Mouse (Mus musculus) forelimb bud, embryonic 11.5 days (tissue): Measurements from ENCODE around the gene Abcc1.

Experiments used
- DNase-seq: peaks from one replicate; pipeline ENCODE4 v3.0.0-alpha.2; 2012; ENCODE audit warnings: low read depth, low spot score

Abcc1 gene

DNA sequence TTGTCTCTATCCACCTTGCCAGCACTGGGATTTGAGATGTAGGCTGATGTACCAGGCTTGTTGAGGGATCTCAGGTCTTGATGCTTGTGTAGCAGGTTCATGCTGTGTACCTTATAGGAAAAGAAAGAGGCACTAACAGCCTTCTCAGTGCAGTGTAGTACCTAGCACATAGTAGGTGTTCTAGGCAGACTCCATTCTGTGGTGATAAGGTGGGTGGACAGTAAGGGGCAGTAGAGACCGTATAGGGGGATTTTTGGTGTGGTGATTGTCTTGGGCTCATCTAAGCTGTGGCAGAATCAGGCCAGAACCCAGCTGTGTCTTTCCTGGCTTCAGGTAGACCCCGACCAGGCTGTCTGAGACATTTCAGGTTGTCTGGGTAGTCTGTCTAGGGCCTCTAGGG is 15.0 kb downstream of the Abcc1 start:
- no peak for DNase-seq

DNA sequence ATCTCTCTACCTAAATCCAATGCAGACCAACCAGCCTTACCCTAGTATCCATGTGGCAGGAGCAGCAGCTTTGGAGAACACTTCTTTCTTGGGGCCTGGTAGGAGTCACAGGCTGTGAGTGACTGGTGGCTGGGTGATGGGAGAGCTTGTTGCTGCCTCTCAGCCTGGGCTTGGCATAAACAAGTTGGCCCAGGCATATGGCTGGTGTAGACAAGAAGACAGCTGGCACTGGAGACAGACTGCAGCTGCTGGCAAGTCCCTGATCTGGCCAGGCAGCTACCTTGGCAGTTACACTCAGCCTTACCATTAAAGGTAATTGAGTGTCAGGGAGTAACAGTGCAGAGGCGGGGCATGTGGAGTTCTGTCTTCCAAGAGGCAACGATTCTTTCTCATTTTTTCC is 16.0 kb downstream of the Abcc1 start:
- DNase-seq = no peak

DNA sequence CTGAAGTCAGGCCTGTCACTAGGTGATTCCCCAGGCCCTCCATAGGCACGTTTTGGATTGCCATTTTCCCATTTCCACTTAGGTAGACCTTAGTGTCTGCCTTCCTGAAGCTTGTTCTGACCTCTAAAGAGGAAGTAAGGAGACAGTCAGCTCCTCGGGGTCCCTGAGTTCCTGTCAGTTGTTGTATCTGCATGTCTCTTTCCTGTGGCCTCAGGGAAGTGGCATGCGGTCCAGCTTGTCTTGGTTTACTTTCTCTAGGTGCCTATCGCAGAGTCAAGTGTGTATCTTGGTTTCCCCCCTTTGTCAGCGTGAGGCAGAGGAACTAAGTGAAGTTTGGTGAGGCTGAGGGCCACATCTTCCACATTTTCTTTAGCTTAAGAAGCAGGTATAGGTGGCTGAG is 17.3 kb downstream of the Abcc1 start:
- no peak for DNase-seq

DNA sequence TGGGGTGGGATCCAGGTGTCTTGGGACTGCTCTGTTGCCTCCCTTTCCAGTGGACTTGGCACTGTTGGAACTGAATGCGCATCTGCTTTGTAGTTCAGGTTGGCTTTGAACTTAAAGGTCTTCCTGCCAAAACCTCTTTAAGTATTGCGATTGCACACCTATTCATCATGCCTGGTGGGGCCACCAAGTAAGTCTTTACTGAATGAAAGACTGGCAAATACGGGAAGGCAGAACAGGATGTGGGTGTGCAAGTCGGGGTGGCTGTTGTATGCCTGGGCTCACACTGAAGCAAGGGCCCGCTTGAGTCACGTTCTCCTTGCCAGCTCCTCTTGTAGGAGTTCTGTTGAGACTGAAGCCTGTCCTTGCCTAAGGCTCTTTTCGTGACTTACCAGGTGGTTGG is 18.5 kb downstream of the Abcc1 start:
- DNase-seq = no peak

DNA sequence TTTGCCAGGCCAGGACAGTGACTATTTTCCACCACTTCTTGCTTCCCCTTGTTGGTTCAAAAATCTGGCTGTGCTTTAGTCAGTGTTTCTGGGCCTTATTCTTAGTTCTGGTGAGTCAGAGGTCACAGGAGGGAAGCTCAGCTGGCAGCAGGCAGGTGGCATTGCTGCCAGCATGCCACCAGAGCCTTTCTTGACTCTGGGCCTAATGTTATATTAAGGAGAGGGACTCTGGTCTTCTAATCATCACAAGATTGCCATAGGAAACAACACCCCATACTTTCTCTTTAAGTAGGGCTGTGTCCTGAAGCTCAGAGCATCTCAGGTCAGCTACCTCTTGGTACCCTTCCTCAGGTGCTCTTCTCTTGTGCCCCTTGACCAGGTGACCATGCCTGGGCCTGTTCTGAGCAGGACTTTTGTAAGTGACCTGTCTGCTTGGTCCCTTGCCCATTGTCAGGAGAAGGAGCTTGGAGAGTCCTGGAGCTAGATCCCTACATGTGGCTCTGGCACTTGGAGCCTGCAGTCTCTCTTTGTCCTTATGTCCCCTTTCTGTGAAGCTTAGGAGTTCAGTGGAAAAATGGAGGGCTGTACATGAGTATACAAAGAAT is 19.8 kb downstream of the Abcc1 start:
- DNase-seq = no peak

DNA sequence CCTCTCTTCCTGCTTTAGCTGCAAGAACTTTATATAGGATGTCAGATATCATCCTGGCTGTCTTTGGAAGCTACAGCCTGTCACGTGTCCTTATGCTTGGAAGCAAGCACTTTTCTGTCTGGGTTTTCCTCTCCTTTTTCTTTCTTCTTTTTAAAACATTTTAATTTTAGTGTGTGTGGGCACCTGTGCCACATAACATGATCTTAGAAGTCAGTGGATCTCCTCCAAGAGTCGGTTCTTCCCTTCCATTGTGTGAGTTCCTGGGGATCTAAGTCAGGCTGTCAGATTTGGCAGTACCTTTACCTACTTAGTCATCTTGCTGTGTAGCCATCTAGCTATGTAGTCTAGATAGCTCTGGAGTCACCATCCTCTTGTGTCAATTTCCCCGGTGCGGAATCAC is 37.9 kb downstream of the Abcc1 start:
- no peak for DNase-seq

DNA sequence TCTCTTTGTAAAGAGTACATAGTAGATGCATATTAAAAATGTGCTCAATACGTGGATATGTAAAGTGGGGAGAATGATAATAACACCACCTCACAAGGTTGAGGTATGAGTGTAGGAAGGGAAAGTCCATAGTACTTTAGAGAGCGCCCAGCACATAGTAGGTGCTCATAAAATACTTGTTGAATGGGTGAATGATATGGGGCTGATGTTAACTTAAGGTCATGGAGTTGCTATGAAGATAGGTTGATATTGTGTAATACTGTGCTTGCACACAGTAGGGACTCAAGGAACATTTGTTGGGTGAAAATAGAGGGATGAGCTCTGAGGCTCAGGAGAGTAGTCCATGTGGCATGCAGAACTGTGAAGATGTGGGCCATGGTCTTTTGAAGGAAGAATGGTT is 42.1 kb downstream of the Abcc1 start:
- DNase-seq = no peak

DNA sequence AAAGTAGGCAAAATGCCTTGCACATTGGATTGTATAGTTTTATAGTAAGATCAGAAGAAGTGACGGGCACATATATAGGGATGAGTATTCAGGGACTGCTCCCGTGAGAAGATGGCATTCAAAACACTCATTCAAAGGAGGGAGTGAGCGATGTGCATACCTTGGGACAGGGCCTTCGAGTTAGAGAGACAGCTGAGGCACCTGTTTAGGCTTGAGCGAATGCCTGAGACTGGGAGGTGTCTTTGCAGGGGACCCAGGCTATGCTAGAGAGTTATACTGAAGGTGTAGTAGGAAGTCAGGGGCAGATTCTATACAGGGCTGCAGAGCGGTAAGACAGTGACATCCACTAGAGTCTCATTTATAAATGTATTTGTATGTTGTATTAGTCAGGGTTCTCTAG is 44.3 kb downstream of the Abcc1 start:
- no peak for DNase-seq

DNA sequence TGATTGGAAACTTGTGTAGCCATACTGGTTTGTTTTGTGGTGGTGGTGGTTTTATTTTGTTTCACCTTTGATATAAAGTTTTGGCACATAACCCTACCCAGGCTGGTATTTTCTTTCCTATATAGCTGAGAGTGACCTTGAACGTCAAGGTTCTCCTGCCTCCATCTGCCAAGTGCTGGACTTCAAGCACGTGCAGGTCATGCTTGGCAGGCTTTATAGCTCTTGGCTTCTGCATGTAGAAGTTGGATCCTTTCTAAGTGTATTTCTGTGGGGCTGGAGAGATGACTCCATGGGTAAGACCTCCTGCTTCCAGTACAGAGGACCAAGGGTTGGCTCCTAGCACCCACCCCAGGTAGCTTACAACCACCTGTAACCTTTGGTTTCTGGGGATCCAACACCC is 47.8 kb downstream of the Abcc1 start:
- DNase-seq = no peak

DNA sequence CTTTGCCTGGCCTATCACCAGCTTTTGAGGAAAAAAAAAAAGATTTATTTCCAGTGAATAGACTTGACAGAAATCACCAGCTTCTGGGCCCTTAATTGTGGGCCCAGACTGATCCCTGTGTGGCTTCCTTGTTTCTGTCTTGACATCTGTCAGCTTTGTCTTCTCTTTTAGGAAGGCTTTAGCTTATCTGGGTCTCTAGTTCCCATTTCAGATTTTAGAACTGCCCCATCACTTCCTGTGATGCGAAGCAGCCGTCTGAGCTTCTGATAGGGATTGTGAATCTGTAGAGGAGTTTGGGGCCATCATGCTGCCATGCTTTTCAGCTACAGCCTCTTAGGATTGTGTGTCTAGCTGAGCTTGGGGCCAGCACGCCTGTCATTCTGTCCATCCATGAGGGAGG is 48.4 kb downstream of the Abcc1 start:
- no peak for DNase-seq

DNA sequence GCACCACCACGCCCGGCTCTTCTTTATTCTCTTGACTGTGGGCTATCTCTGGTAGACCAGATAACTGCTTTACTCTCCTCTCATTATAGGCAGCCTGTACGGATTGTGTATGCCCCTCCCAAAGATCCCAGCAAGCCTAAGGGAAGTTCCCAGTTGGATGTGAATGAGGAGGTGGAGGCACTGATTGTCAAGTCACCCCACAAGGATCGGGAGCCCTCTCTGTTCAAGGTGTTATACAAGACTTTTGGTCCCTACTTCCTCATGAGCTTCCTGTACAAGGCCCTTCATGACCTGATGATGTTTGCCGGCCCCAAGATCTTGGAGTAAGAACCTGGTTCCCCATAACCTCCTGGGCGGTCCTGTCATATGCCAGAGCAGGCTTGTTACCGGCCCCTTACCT is 49.3 kb downstream of the Abcc1 start:
- DNase-seq = no peak

DNA sequence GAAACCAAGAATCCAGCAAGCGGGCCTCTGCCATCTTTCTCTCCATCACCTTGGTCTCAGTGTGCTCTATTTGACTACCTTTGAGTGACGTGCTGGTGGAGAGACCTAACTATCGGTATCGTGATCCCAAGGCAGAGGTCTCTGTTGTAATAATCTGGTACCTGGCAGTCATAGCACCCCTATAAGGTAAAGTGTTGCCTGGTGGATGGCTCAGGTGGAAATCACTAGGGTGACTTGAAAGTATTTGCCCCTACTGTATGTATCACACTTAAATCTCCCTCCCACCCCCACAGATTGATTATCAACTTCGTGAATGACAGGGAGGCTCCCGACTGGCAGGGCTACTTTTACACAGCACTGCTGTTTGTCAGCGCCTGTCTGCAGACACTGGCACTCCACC is 49.8 kb downstream of the Abcc1 start:
- no peak for DNase-seq

DNA sequence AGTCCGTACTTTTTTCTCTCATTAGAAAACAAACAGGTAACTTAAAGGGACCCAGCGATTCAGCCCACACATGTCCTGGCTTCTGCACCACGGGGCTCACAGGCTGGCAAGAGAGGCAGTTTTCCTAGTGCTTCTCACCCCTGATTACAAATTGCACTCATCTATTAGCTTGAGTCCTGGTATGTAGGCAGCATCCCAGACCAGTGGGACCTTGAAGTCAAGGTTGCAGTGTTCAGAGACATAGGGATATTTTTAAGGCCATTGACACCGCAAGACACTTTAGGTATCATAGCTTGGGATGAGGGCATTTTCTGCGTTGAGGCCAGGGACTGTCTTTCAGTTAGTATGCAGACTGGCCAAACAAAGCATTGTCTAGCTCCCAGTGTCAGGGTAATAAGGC is 51.2 kb downstream of the Abcc1 start:
- DNase-seq = no peak

DNA sequence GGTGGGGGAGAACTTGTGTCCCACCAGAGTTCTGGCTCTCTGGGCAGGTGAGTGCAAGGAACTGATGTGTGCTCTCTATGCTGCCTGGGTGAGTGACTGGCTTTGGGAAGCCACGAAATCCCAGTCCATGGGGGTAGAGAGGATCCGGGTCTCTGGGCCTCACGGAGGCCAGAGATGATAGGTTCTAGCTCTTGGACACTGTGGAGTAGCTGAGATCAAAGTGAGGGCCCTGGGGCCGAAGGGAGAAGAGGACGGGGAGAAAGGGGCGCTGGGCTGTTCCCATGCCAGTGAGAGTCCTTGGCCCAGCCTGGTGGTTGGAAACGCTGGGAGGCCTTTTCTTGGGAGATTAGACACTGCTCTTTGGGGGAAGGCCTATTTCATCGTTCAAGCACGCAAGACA is 53.8 kb downstream of the Abcc1 start:
- DNase-seq = no peak

DNA sequence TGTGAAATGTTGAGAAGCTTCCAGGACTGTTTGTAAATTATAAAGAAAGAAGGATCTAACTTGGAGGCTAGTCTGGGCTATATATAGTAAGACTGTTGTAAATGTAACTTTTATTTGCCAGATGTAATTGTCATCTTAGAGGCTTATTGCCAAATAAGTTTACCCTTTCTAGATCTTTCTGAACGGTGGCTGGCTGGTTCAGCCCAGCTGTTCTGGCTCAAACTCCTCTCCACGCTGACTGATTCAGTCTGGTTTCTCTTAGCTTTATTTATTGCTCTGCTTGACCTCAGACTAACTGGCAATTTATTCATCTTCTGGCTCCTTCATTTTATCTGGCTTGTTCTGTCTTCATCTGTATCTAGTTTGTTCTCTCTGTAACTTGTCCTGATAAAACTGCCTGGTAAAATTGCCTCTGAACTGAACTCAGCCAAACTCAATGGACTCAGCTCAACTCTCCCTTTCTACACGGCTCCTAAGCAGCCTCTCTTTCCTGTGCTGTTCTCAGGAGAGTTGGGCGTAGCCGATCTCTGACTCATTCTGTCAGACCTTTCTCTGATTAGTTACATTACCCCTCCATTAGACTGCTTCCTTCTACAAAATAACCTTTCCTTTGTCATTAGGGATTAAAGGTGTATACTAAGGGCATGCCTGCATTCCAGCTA is 55.7 kb downstream of the Abcc1 start:
- no peak for DNase-seq

DNA sequence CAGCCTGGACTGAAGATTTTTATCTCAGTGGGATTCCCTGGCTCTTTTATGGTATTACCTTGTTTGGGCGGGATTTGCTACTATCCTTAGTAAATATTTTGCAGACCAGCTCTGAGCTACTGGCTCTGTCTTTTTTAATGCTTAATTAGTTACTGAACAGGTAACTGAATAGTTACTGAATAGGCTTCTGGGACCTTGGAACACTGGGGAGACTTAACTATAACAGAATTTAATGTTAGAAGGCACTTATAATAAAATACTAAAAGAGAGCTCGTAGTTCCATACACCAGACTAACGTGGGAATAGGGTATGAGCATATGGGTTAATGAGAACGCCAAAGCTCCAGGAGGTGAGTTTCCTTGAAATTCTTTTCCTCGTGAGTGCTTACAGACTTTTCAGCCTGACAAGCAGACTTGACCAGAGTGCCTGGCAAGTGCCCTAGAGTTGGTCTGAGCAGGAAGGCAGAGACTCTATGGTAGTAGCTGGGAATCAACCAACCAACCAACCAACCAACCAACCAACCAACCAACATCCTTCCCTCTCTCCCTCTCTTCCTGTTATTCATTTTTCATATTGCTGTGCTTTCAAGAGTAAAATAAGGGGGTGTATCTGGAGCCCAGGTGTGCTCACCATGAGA is 59.3 kb downstream of the Abcc1 start:
- DNase-seq = no peak

DNA sequence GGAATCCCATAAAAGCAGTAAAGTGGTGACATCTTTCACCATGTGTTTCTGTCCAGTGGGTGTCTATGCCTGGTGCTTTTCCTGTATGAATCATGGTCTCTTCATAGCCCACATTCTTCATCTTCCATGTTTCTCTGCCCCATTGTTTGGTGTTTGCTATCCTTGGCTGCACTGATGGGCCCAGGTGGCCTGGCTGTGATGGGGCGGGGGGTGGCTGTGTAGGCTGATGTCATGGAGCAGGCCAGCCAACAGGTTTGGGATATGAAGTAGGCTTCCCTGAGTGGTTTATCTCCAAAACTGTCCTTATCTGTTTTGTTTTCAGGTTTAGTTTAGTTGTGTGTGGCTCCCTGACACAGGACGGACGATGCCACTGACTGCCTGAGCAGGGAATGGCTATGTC is 60.7 kb downstream of the Abcc1 start:
- no peak for DNase-seq

DNA sequence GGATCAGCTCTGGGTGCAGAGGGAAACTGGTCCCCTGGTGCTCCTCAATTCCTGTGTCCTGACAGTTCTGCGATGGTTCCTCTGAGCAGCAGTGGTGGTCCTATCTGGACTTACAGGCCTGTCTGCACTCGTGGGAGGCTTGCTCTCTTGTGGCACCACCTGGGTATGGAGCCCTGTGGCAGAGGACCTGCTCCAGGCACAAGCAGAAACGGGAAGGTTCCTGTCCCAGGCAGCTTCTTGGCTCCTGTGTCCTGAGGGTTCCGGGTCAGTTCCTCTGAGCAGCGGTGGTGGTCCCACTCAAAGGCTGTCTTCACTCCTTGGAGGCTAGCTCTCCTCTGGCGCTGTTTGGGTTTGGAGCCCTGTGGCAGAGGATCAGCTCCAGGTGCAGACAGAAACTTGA is 68.0 kb downstream of the Abcc1 start:
- no peak for DNase-seq

DNA sequence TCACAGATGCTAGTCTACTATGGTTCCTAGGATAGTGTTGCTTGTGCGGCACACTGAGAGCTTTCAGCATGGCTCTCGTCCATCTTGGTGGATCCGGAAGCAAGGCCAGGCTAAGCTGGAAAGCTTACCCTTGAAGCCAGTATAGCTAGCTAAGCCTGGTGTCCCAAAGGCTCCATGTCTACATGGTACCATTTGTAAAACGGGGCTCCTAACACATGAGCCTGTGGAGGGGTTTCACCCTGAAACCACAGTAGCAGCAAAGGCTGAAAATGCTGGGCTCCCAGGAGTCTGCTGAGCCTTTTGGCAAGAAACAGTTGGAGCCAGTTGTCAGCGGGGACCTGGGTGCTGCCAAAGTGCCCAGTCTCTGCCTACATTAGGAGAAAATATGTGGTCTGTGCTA is 71.6 kb downstream of the Abcc1 start:
- no peak for DNase-seq

DNA sequence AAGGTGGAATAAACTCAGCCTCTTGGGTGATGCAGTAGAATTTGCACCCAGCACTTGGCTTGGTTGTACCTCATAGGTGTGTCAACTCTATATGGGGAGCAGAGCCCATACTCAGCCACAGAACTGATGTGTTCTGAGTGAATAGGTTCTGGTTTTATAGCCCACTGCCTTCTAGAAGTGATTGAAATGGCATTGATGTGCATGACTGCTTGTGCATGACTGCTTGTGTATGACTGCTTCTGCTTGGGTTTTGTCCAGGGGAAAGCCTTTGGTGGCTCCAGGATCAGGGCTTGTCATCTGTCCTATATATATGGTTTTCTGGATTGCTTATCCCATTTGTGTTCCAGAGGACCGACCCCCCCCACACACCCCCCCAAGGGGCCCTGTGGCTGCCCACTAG is 74.2 kb downstream of the Abcc1 start:
- DNase-seq = no peak

DNA sequence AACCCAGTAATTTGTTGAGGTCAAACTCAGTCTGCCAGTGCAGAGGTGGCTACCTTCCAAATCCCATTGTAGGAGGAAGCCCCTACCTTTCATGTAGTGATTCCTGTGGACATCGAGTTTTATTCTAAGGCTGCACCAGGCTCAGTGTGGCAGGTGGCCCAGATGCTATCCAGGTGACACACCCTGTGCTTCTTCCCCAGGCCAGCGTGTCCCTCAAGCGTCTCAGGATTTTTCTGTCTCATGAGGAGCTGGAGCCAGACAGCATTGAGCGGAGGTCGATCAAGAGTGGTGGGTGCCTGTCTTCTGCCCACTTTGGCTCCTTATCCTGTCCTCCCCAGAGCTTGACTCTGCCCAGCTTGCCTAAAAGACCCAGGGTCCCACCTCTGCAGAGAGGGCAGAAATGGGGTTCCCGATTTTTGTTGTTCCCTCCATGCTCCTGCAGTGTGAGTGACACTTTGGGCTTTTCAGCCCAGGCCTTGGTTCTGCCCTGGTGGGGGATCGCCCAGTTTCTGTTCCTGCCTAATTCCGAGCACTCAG is 76.2 kb downstream of the Abcc1 start:
- no peak for DNase-seq

DNA sequence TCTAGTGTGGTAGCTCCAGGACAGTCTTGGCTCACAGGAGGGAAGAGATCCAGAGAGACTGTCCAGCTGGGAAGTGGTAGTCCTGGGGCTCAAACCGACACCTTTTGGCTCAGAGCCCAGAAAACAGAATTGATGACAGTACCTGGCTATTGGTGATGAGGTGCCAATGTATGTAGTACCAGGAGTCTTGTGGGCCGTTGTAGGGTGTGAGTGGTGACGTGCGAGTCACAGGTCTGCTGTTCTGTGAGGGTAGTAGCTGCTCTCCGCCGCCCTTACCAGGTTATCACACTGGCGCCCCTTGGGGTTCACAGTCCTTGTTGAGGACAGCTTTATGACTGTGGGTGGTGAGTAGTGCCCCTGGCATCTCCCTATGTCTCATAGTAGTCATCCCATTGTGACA is 77.2 kb downstream of the Abcc1 start:
- no peak for DNase-seq

DNA sequence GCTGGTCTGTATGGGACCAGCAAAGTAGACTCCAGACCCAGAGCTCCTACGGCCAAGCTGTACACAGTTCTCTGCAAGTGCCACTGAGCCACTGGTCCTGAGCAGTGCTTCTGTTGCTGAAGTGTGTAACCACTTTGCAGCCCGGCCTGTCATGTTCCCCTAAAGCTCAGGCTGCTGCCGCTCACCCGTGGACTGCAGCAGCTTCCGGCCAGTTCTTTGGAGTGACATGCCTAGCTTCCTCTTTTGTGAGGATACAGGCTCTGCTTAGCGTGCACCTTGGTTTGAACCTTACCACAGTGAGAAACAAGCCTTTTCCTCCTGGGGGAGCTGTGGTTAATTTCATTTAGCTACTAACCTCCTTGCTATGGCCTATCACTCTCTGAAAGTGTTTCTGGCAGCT is 77.7 kb downstream of the Abcc1 start:
- DNase-seq = no peak
